Mouse (Mus musculus): ENCODE data around the gene Tmem117. TPM values are rescaled to one million over a fixed set of nuclear protein-coding genes. Genes with fewer than 3 reads are reported as not detected.

The Tmem117 gene
- polyA plus RNA-seq, 1 experiment: 1.1 TPM

DNA sequence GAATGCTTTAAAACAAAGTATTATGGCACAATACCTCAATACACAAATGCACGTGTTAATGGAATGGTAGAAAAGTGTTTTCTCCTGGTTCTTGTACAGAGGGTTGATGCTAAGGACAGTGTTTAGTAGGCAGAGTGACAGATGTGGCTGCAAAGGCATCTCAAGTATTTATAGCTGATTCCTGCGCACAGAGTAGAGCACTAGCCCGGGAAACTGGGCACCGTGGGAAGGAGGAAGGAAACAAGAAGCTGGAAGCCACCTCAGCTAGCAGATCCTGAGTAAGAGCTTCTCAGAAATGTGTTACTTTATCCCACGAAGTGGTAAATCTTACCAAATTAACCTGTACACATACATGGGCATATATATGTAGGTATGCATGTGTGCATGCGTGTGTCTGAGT is 395.4 kb downstream of the Tmem117 start:
- no peak for DNase-seq (ENCODE audit: low spot score)

DNA sequence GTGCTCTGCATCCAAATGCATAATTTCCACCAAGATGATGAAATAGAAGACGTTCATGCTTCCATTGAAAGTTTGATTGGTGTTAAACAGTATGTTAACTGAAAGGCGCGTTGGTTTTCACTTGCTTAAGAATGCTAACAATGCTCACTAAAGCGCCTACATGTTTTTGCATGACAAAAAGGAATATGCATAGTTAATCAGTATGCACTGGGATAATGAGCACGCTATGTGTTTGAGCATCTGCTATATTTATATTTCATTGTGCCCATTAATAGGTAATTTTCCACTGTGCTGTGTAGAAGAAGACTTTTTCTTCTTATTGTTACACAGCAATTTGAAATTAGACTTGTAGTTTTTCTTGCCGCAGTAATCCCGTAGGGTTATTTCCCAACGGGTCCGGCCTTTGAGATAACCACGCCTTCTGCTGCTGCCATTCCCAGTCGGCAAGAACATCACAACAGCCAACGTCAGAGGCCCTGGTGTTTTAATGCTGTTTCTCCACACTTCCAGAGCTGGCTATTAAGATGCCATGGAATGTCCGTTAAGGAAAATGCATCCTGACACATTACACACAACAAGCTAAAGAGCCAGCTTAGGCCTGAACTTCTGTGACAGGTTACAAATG is 399.9 kb downstream of the Tmem117 start:
- no peak for DNase-seq (ENCODE audit: low spot score)

DNA sequence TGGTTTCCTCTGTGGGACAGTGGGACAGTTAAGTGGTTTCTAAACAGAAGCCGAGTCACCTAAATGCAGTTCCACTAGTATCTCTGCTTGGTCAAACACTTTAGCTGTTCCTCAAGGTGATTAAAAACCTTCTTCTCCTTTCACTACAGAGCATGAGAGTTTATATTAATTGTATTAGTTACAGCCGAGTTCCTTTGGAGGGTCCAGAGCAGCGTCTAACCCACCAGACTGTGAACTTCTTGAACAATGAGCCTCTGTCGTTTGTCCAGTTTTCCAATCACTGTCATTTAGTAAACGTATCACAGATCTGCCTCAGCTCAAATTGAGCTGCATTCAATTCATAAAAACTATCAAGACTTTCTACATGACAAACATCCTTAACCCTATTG is 400.4 kb downstream of the Tmem117 start:
- DNase-seq (ENCODE audit: low spot score): no peak

DNA sequence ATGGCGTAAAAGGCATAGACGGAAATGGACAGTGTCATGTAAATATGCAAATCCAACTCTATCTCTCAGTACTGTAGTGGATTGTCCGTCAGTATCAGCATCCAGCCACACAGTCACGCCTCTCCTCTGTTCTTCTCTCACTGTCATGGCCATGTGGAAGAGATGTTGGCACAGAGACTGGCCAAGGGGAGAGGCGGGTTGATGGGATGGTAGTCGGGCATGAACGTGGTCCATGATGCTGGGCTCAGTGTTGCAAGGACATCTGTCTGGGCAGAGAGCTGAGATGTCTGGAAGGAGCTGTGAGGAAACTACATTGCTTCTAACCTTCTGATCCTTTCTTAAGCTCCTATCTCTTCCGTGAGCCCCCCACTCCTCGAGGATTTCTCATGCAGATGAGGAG is 413.4 kb downstream of the Tmem117 start:
- DNase-seq (ENCODE audit: low spot score): no peak

DNA sequence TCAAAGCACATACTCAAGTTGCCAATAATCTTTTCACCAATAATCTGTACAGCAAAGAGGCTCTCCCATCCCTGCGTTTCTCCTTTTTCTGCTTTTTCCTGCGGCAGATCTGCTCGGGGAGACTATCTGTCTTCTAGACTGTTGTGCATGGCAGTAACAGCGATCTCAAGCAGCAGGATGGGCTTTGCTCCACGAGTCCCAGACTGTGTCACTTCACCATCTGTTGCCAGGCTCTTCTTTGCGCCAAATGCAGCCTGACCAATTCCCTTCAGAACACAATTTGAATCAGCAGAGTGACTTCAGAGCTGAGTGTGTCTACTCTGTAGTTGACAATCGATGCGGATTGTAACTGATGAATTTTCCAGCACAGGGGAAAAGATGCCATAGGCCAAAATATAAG is 415.0 kb downstream of the Tmem117 start:
- DNase-seq (ENCODE audit: low spot score): no peak

DNA sequence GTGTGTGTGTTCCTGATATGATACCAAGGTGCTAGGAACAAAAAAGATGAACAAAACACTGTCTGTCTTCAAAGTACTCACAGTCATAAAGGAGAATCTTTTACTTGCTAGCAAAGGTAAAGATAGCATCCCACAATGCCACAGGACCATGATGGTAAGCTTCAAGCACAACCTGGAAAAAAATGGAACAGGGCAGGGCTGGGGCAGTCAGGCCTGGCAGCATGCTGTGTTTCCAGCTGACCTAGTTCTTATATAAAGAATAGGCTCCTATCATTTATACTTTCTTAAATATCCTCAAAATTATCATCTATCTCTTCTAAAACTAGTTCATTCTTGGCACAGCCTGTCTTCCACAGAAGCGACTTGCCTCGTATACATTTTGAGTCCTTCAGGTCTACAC is 418.5 kb downstream of the Tmem117 start:
- no peak for DNase-seq (ENCODE audit: low spot score)

DNA sequence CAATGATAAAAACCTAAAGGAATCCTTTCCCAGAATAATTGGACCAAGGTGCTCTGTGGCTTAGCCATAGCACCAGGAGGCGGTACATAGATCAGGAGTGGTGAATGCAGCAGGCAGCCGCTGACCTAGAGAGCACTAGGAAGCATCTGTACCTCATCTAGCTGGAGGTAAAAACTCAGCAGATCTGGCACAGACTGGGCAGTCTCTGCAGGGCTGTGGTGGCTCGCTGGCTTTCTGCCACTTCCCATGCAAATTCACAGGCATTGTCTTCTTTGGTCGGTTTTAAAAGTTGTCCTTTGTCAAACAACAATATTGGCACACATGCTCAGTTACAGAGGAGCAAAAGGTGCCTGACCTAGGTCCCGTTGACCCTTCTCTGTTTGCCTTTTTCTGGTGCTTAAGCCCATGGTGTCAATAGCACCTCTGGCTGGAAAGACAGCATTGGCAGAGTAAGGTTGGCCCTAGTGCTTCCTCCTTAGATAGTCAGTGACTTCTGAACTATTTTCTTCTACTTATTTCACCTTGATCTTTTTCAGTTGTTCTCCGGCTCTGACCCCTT is 420.2 kb downstream of the Tmem117 start:
- no peak for DNase-seq (ENCODE audit: low spot score)

DNA sequence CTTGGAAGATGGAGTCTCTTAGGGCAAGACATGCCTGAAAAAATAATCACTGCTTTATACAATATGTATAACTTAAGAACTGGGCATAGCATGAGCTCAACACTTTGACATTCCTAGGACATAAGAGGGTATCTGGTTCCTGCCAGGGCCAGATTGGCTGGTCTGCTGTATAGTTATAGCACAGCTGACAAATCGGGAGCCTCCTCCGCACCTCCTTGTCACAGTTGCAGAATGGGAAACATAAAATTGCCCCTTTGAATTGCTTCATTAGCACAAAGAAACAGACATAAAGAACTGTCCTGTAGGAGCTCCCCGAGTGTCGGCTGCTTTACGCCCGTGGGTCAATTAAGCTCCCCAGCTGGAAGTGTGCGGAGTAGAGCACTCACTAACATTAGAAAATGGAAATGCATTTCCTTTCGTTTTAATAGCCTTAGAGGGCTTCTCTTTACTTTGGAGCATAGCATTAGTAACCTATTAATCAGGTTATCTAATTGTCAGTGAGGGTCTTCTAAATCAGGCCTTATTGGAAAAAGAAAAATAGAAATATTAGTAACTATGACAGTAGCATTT is 426.1 kb downstream of the Tmem117 start:
- DNase-seq (ENCODE audit: low spot score): no peak

DNA sequence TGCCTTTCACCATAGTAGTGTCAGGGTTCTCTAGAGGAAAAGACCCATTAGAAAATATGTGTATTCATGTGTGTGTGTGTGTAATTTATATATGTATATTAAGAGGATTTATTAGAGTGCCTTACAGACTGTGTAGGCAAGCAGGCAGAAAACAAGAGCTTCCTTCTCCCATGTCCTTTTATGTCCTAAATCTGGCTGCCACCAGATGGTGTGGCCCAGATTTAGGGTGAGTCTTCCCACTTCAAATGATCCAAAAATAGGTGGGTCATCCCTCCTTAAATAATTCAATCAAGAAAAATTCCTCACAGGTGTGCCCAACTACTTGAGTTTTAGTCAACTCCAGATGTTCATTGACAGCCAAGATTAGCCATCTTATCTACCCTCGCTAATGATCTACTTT is 439.0 kb downstream of the Tmem117 start:
- no peak for DNase-seq (ENCODE audit: low spot score)

DNA sequence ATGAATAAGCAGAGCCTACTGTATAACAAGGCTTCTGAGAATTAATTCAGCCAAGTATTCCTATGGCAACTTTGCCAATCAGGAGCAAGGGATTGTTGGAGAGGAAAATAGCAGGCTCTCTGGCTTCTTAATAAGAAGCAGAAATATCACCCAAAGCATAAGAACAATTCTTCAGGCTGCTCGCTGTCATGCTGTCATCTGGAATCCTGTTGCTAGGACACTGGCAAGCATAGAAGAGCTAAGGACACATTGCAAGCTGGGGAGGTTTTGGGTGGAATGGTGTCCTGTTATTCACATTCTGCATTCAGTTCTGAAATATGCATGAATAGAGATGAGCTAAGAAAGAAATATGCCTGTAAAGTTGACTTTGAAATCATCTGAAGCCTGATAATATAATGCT is 439.8 kb downstream of the Tmem117 start:
- no peak for DNase-seq (ENCODE audit: low spot score)

DNA sequence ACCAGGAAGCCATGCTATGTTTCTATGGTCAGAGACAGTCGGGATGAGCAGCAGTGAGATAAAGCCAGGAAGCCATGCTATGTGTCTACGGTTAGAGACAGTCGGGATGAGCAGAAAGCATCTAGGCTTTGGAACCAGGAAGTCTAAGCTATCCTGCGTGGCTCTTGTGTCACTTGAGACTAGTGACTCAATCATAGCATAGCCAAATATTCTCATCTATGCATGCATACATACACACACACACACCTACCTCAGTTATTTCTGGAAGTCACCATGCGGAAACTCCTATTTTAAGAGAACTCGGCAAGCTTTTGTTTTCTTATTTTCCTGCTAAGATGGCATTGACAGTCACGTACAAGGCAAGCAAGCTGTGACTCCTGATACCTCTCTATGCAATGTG is 441.8 kb downstream of the Tmem117 start:
- no peak for DNase-seq (ENCODE audit: low spot score)

DNA sequence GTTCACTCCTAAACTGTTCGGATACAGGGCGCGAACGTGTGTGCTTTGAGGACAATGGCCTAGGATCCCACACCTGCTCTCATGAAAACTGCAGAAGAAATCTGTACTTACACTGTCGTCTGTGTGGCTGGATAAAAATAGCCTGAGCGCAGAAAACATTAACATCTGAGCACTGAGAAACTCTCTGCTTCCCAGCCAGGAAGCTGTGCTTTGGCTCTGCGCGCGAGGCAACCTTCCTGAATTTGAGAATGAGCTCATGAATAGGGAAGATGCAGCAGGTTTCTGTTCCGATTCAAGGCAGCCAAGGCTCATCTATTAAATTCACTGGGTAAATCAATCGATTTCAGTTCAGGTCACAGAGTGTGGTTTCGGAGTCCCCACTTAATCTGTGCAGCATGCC is 446.3 kb downstream of the Tmem117 start:
- no peak for DNase-seq (ENCODE audit: low spot score)

DNA sequence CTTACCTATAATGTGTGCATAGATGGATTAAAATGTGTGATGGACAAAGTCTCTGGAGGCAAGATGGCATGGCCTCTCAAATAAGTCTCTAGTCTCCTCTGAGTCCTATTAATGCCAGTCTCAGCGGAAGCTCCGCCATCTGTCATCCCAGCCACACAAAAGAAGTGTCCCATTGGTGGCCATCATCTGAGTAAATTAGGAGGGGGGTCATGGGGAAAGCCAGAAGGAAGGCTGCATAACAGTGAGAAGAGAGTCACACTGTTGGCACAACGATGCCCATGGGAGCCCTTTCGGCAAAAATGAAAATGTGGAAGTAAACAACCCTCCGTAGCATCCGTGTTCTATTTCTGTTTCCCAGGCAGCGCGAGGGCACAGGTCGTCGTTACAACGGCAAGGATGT is 452.6 kb downstream of the Tmem117 start:
- no peak for DNase-seq (ENCODE audit: low spot score)

DNA sequence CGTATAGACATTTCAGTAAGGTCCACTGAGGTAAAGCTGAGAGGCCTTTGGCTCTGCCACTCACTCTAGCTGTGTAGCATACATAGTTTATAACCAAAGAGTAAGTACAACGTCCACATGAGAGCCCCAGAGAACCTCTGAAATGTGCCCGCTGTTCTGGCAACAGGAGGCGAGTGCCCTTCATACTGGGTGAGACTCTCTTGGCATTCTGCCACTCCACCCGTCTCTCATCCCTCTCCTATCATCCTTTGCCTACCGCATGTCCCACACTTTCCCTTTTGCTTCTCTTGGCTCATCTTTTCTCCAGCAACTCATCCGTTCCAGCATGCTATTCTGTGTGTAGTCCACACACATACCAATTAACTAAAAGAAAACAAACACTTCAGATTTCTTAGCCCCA is 456.9 kb downstream of the Tmem117 start:
- no peak for DNase-seq (ENCODE audit: low spot score)

DNA sequence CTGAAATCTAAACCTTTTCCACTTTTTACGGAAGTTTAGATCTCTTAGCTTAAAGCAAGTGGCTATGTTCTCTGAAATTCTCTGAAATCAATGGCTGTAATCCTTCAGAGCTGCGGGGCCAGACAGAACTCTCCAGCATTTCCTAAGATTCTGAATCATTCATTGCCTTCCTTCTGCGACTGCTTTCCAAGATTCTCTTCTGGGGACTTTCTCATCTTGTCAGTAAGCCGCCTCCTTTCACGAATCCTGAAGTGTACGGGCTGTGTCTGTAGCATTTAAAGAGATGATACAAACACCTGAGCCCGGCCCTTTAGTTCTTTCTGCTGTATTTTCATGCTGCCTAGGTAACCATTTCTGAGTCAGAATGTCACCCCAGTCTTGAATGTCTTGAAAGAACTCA is 471.1 kb downstream of the Tmem117 start:
- DNase-seq (ENCODE audit: low spot score): no peak

DNA sequence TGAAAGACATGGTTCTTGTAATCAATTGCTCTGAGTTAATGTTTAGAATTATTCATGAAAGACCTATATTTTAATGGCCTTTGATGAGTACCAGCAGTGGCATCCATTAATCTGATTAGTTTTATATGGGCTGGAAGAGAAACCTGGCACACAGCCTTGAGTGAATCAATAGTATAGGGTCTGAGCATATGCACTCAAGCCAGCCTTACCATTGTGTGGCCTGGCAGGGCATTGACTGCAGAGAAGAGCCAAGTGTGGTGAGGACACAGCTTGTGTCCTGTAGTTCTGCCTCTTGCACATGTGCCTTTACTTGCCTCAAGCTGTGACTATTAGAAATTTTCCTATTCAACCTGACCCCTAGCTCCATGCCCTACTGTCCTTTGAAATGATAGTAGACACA is 472.5 kb downstream of the Tmem117 start:
- no peak for DNase-seq (ENCODE audit: low spot score)

DNA sequence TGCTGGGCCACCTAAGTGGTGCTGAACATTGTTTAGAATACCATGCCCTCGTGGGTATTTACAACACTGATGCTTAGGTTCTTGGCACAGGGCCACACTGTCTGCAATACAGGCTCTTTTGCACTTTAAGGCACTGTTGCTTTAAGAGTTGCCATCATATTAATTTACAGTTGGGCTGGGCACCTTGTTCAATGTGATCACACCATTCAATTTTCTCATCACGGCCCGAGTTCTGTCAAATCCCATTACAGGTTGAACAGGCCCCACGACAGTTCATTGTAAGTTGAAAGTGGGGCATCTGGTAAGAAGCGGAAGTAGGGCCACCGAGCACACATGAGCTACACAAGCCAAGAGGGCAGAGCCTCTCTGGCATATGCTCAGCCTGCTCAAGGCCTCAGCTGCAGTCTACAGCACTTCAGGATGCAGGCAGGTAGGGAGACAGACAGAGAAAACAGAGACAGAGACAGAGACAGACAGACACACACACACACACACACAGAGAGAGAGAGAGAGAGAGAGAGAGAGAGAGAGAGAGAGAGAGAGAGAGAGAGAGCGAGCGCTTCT is 478.3 kb downstream of the Tmem117 start:
- DNase-seq (ENCODE audit: low spot score): no peak

DNA sequence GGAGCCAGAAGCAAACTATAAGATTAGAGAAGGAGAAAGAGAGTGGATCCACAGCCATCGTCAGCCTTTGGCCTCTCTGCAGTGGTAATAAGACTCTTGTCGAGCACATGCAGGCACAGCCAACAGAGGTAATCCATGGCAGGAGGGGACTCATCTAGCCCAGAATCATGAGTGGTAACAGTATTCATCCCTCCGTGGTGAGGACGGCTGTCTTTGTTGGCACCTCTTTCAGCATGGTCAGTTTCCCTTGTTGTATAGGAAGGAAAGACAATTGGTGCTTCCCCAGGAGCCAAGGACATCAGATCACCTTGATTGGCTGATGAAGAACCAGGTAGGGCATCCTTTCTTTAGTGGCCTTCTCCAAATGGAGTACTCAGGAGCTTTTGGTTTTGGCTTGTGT is 479.6 kb downstream of the Tmem117 start:
- DNase-seq (ENCODE audit: low spot score): no peak

DNA sequence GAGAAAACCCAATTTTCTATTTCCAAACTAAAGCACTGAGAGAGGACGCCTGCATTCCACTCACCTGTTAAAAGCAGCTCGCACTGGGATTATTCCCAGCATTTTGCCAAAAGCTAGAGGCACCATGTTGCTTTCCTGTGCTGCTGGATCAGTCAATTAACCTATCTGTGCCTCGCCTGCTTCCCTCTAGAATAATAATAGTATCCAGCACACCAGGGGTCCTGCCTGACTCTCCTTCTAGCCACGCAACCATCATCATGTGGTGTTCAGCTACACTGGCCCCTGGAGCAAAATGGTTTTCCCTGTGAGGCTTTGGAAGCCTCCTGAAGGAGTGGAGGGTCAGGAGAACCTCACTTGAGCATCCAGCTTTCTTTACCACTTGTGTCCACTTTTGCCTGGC is 502.4 kb downstream of the Tmem117 start:
- DNase-seq (ENCODE audit: low spot score): no peak

DNA sequence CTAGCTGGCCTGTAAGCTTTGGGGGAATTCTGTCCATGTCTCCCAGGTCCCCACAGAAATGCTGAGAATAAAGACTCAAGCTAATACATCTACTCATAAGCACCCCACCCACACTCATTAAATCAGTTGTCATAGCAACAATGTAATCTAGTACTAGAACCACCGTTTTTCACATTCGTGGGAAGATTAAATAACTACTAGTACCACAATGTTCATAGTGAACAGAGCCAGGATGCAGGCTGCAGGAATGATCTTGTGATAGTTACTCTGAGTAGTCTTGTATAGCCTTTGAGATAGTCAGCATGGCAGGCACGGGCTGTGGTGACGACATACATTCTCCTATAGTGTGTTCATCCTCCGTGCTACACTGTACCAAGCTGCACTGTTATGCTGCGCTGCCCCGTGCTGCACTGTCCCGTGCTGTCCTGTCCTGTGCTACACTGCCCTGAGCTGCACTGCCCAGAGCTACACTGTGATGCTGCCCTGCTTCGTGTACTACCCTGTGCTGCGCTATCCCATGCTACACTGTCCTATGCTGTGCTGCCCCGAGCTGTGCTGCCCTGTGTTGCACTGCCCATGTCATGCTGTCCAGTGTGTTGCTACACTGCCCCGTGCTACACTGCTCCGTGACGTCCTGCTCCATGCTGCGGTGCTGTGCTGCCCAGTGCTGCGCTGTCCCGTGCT is 507.0 kb downstream of the Tmem117 start:
- DNase-seq (ENCODE audit: low spot score): no peak

DNA sequence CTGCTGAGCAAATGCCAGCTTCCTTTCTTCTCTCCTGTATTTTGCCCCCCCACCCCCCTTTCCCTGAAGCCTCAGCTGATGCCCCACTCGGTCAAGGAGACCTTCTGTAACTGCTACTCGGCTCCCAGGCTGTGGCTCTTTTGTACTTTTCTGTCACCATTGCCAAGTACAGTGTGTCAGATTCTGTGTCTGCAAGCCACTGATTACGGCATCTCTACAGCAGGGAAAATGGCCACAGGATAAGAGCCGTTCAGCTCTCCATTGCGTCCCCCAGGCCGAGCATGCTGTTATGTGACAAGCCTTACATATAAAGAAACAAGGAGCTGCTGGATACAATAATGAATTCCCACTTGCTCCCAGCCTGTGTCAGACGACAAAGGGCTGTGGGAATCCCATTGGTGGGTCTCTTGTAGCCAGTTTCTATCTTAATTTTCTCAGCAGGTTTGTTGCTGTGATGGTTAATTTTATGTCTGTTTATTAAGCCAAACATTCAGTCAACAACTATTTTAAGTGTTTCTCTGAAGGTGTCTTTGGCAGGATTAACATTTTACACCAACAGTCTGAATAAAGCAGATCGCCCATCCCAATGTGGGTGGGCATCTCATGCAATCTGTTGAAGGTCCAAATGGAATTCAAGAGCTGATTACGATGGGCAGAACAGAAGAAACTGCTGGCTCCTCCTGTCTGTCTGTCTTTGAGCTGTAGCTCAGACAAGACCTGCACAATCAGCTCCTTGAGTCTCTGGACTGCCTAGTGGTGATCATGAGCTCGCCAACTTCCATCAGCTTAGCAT is 508.2 kb downstream of the Tmem117 start:
- DNase-seq (ENCODE audit: low spot score): no peak

DNA sequence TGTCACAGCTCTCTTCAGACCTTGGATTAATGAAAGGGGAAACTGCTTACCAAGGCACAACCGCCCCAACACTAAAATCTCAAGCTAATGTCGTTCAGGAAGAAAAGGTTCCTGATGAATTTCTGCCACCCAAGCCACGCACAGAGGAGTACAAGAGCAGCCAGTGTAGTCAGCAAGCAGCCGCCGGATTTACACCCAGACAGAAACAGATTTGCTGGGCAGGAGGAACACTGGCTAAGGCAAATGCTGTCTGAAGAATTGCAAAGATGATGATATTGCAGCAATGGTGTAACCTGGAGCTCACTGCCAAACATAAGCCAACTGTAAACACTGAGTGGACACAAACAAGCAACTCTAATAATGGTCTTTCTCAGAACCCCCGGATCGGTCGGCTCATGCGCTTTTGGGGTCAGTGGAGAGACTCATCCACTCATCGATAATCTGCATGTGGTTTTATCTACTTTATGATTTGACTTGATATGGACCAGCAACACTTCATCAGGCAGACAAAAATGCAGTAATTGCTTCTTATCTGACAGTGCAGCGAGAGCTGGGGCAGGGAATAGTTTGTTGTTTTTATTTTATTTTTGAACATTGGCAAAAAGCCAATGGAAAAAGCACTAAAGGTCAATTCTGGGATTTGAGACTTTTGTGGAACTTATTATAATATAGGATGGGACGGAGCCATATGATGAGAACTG is 509.8 kb downstream of the Tmem117 start:
- no peak for DNase-seq (ENCODE audit: low spot score)

Data from urinary bladder, adult 2 months (tissue).